Mouse (Mus musculus): Measurements from ENCODE around the gene Aox4. TPM values are rescaled to one million over a fixed set of nuclear protein-coding genes. Genes with fewer than 3 reads are reported as not detected.

The Aox4 gene
- total RNA-seq (2014; fragmentation: Nextera tagmentation) (0.42 TPM in 1 of 2 replicates, not detected in the other), total RNA-seq (2017) (not detected in 2 replicates)

GRCm38 (mm10) chr1:58210203-58210602 lies at the start of gene Aox4:
Gene Aox4 (plus strand): TSS chr1:58210397.
- ATAC-seq (replicated peaks; ENCODE audit: low FRiP score, low TSS enrichment, poor library complexity, severe bottlenecking) = peak; percentile 82

- ATAC-seq (replicated peaks; ENCODE audit: low FRiP score, low TSS enrichment, poor library complexity, severe bottlenecking) = no peak
Observed at GRCm38 (mm10) chr1:58169893-58170292, 40.3 kb upstream of the Aox4 start.

GRCm38 (mm10) chr1:58188514-58189175 lies 21.6 kb upstream of the Aox4 start:
- ATAC-seq (replicated peaks; ENCODE audit: low FRiP score, low TSS enrichment, poor library complexity, severe bottlenecking) = no peak

- ATAC-seq (replicated peaks; ENCODE audit: low FRiP score, low TSS enrichment, poor library complexity, severe bottlenecking) = no peak
Observed at GRCm38 (mm10) chr1:58194317-58194716, 15.9 kb upstream of the Aox4 start.

- no peak for ATAC-seq (replicated peaks; ENCODE audit: low FRiP score, low TSS enrichment, poor library complexity, severe bottlenecking)
Observed at GRCm38 (mm10) chr1:58194988-58195387, 15.2 kb upstream of the Aox4 start.

- peak; percentile 91 for ATAC-seq (replicated peaks; ENCODE audit: low FRiP score, low TSS enrichment, poor library complexity, severe bottlenecking)
Observed at GRCm38 (mm10) chr1:58195541-58195940, 14.7 kb upstream of the Aox4 start.

- no peak for ATAC-seq (replicated peaks; ENCODE audit: low FRiP score, low TSS enrichment, poor library complexity, severe bottlenecking)
Observed at GRCm38 (mm10) chr1:58197023-58197422, 13.2 kb upstream of the Aox4 start.

- peak; percentile 53; the same call in 1 of the 2 replicates for ATAC-seq (replicated peaks; ENCODE audit: low FRiP score, low TSS enrichment, poor library complexity, severe bottlenecking)
Observed at GRCm38 (mm10) chr1:58198386-58198785, 11.8 kb upstream of the Aox4 start.

GRCm38 (mm10) chr1:58212805-58213204 lies 2.6 kb downstream of the Aox4 start:
- no peak for ATAC-seq (replicated peaks; ENCODE audit: low FRiP score, low TSS enrichment, poor library complexity, severe bottlenecking)

- ATAC-seq (replicated peaks; ENCODE audit: low FRiP score, low TSS enrichment, poor library complexity, severe bottlenecking) = no peak
Observed at GRCm38 (mm10) chr1:58213838-58214237, 3.6 kb downstream of the Aox4 start.

- ATAC-seq (replicated peaks; ENCODE audit: low FRiP score, low TSS enrichment, poor library complexity, severe bottlenecking) = no peak
Observed at GRCm38 (mm10) chr1:58215353-58215752, 5.2 kb downstream of the Aox4 start.

- no peak for ATAC-seq (replicated peaks; ENCODE audit: low FRiP score, low TSS enrichment, poor library complexity, severe bottlenecking)
Observed at GRCm38 (mm10) chr1:58215956-58216532, 5.8 kb downstream of the Aox4 start.

GRCm38 (mm10) chr1:58221070-58221469 lies 10.9 kb downstream of the Aox4 start:
- no peak for ATAC-seq (replicated peaks; ENCODE audit: low FRiP score, low TSS enrichment, poor library complexity, severe bottlenecking)

- ATAC-seq (replicated peaks; ENCODE audit: low FRiP score, low TSS enrichment, poor library complexity, severe bottlenecking) = no peak
Observed at GRCm38 (mm10) chr1:58221879-58222278, 11.7 kb downstream of the Aox4 start.

- no peak for ATAC-seq (replicated peaks; ENCODE audit: low FRiP score, low TSS enrichment, poor library complexity, severe bottlenecking)
Observed at GRCm38 (mm10) chr1:58228086-58228485, 17.9 kb downstream of the Aox4 start.

GRCm38 (mm10) chr1:58228916-58229315 lies 18.7 kb downstream of the Aox4 start:
- no peak for ATAC-seq (replicated peaks; ENCODE audit: low FRiP score, low TSS enrichment, poor library complexity, severe bottlenecking)

GRCm38 (mm10) chr1:58229774-58230173 lies 19.6 kb downstream of the Aox4 start:
- ATAC-seq (replicated peaks; ENCODE audit: low FRiP score, low TSS enrichment, poor library complexity, severe bottlenecking) = no peak

- no peak for ATAC-seq (replicated peaks; ENCODE audit: low FRiP score, low TSS enrichment, poor library complexity, severe bottlenecking)
Observed at GRCm38 (mm10) chr1:58230542-58230941, 20.3 kb downstream of the Aox4 start.

GRCm38 (mm10) chr1:58235405-58235804 lies 25.2 kb downstream of the Aox4 start:
- no peak for ATAC-seq (replicated peaks; ENCODE audit: low FRiP score, low TSS enrichment, poor library complexity, severe bottlenecking)

- ATAC-seq (replicated peaks; ENCODE audit: low FRiP score, low TSS enrichment, poor library complexity, severe bottlenecking) = peak; percentile 29; the same call in 1 of the 2 replicates
Observed at GRCm38 (mm10) chr1:58237527-58238299, 27.5 kb downstream of the Aox4 start.
